Comparison of ENCODE assay signal across 8 mouse cellular contexts in the genomic region with DNA sequence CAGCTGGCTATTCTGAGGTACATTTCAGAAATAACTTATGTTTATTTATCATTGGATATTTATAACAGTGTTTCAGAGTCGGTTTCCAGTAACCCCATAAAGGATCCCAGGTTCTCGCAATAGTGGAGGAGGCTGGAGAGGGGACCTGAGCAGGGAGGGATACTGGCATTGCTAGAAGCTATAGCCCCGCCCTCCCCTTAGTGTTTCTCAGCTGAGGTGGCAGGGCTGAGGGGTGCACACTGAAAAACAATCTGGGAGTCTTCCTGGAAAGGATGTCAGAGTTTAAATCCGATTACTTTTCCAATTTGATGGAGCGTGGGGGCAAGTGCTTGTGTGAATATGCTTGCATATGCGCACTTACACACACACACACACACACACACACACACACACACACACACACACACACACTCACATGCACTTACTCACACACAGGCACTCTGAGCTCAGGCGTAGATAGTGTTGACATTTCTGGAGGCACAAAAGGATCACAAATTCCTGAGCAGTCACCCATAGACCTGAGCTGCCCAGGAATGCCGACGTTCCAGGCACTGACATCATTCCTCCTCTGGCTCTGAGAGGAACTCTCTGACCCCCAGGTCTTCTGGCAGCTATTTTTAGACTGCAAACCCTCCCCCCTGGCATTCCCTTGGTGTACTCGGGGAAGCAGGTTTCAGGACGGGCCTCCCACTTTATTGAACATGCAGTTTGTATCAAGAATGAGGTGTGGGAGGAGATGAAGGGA.
DNase-seq lines count a peak whose midpoint lies in the region; ATAC-seq lines count a peak whose summit lies in the region.

No protein-coding gene starts in this region.

- peak overlapping the region; percentile 13; the same call in 1 of the 2 replicates for H3K4me2 ChIP-seq in embryonic facial prominence, embryonic 12.5 days (replicated peaks)
- no peak overlapping the region for H3K4me2 ChIP-seq in intestine, embryonic 16.5 days (ENCODE audit: low read depth, low read length)

- peaks cover 26% of the 10 kb centered on the region for H3K4me1 ChIP-seq in embryonic facial prominence, embryonic 12.5 days
- peaks cover 3% of the 10 kb centered on the region; the same call in 1 of the 2 replicates for H3K4me1 ChIP-seq in intestine, embryonic 16.5 days (ENCODE audit: control insufficient read depth, insufficient read depth, low read length)

- peak overlapping the region; percentile 78 for H3K27ac ChIP-seq in embryonic facial prominence, embryonic 12.5 days
- H3K27ac ChIP-seq in intestine, embryonic 16.5 days (ENCODE audit: low read length), result no peak overlapping the region

- H3K27me3 ChIP-seq in embryonic facial prominence, embryonic 12.5 days, result no peaks in the 10 kb centered on the region
- H3K27me3 ChIP-seq in intestine, embryonic 16.5 days (replicated peaks; ENCODE audit: control insufficient read depth, insufficient read depth, low read length), result no peaks in the 10 kb centered on the region

- no peak for DNase-seq in frontal cortex, postnatal 10 days (ENCODE audit: low spot score in 2 of 2)
- peak; percentile 59 to 79 for DNase-seq in lung, adult 18-20 months
- DNase-seq in urinary bladder, postnatal 25 days (ENCODE audit: low spot score), result peak; percentile 21
- no peak for DNase-seq in spleen, postnatal 14 days (ENCODE audit: low spot score in 2 of 2)
- DNase-seq in right cerebral cortex, adult 2 months (ENCODE audit: low spot score in 2 of 2), result no peak

- H3K4me3 ChIP-seq in embryonic facial prominence, embryonic 12.5 days, result no peak overlapping the region
- H3K4me3 ChIP-seq in intestine, embryonic 16.5 days (ENCODE audit: low read length), result no peak overlapping the region

- 0 out of 2 replicates have a peak, but pooled peaks have one; percentile 20 for ATAC-seq in frontal cortex, adult (ENCODE audit: low TSS enrichment)
- ATAC-seq in embryonic facial prominence, embryonic 12.5 days (ENCODE audit: insufficient number of reproducible peaks, insufficient read depth, low FRiP score, low TSS enrichment), result peak; percentile 87
- peak; percentile 89 for ATAC-seq in intestine, embryonic 16.5 days

- 0 out of 2 replicates have a peak overlapping the region, but pooled peaks have one; percentile 15 for H3K9ac ChIP-seq in embryonic facial prominence, embryonic 12.5 days
- H3K9ac ChIP-seq in intestine, embryonic 16.5 days (ENCODE audit: low read depth, low read length), result no peak overlapping the region

- H3K9me3 ChIP-seq in embryonic facial prominence, embryonic 12.5 days, result no peaks in the 10 kb centered on the region
- H3K9me3 ChIP-seq in intestine, embryonic 16.5 days (ENCODE audit: control insufficient read depth, low read length), result no peaks in the 10 kb centered on the region

- WGBS in embryonic facial prominence, embryonic 12.5 days, result 10% methylated on average over 11 of the region's 11 CpGs
- 16% methylated on average over 11 of the region's 11 CpGs for WGBS in intestine, embryonic 16.5 days

- H3K36me3 ChIP-seq in embryonic facial prominence, embryonic 12.5 days, result no peaks in the 10 kb centered on the region
- H3K36me3 ChIP-seq in intestine, embryonic 16.5 days (ENCODE audit: control insufficient read depth, insufficient read depth, low read length), result no peaks in the 10 kb centered on the region

Comparison
In these comparisons a context has a peak if more than half of its experiments do, and no peak if none do; other contexts are left out.
1. ATAC-seq: peak in every context shown above with its lines; median percentile 89 in intestine, embryonic 16.5 days; 87 in embryonic facial prominence, embryonic 12.5 days; 20 in frontal cortex, adult.
2. DNase-seq: peak in lung, adult 18-20 months (2 of 2) and urinary bladder, postnatal 25 days (single experiment); none in frontal cortex, postnatal 10 days (0 of 2), spleen, postnatal 14 days (0 of 2) and right cerebral cortex, adult 2 months (0 of 2).